Mouse (Mus musculus) kidney, embryonic 14.5 days (tissue): Measurements from ENCODE around the gene Kctd5. TPM values are rescaled to one million over a fixed set of nuclear protein-coding genes. Genes with fewer than 3 reads are reported as not detected.

ENCODE experiments used
- ATAC-seq: fragments of 200-750 bp; cut with Nextera tagmentation; 2 replicates; pipeline ENCODE4 v1.8.0; 2017; ENCODE audit warnings: moderate number of reproducible peaks, mild to moderate bottlenecking, moderate TSS enrichment, moderate library complexity; ENCODE audit not compliant: low FRiP score, low TSS enrichment
- H3K27ac ChIP-seq: fragments of 300-500 bp; sonication (generic); 2 replicates; pipeline ENCODE4 v1.5.1; 2014; ENCODE audit warnings: low read depth, mild to moderate bottlenecking, low read length, moderate library complexity, mixed read lengths
- H3K27me3 ChIP-seq: fragments of 300-500 bp; sonication (generic); 2 replicates; pipeline ENCODE4 v1.6.1; 2014; ENCODE audit warnings: mild to moderate bottlenecking, low read length; ENCODE audit not compliant: control insufficient read depth, insufficient read depth
- H3K36me3 ChIP-seq: fragments of 300-500 bp; sonication (generic); 2 replicates; pipeline ENCODE4 v1.6.1; 2014; ENCODE audit warnings: low read length, mixed read lengths; ENCODE audit not compliant: control insufficient read depth, insufficient read depth
- H3K4me1 ChIP-seq: fragments of 300-500 bp; sonication (generic); 2 replicates; pipeline ENCODE4 v1.6.1; 2014; ENCODE audit warnings: low read length, mixed read lengths; ENCODE audit not compliant: control insufficient read depth, insufficient read depth
- H3K4me2 ChIP-seq: fragments of 300-500 bp; sonication (generic); replicated peaks from 2 replicates; pipeline ENCODE4 v1.6.1; 2014; ENCODE audit warnings: low read depth, mild to moderate bottlenecking, low read length
- H3K4me3 ChIP-seq: fragments of 300-500 bp; sonication (generic); 2 replicates; pipeline ENCODE4 v1.5.1; 2014; ENCODE audit warnings: mild to moderate bottlenecking, low read length
- H3K9ac ChIP-seq: fragments of 300-500 bp; sonication (generic); 2 replicates; pipeline ENCODE4 v1.6.1; 2014; ENCODE audit warnings: low read depth, mild to moderate bottlenecking, low read length, moderate library complexity
- H3K9me3 ChIP-seq: fragments of 300-500 bp; sonication (generic); 2 replicates; pipeline ENCODE4 v1.6.1; 2016; ENCODE audit warnings: low read length; ENCODE audit not compliant: control insufficient read depth
- WGBS: fragments of 180-500 bp; shearing (Covaris S2); extraction: QIAGEN DNeasy Blood & Tissue Kit; methylation state at CpG from one replicate; pipeline ENCODE4 v1.1.7; 2014; 5-methylcytosine and 5-hydroxymethylcytosine counted together
- polyA plus RNA-seq: library from polyadenylated mRNA; unstranded; fragments of >200 nt; fragmentation: Nextera tagmentation; extraction: Ambion mirVana; gene quantifications from 2 replicates; pipeline ENCODE4 v1.2.1, GENCODE M21; 2014

The Kctd5 gene
- polyA plus RNA-seq, 1 experiment from 2014 or later, result 65.1 TPM

- ATAC-seq, result no peak
- Histone ChIP-seq H3K36me3 (no peaks in the 10 kb centered on the region), H3K4me2 (no peak overlapping the region), H3K4me3 (no peak overlapping the region), H3K27ac (no peak overlapping the region), H3K9ac (no peak overlapping the region), H3K4me1 (no peaks in the 10 kb centered on the region), H3K9me3 (no peaks in the 10 kb centered on the region), H3K27me3 (no peaks in the 10 kb centered on the region)
- WGBS, result 66% methylated on average over 5 of the region's 5 CpGs
Measured at GRCm38 (mm10) chr17:24021375-24022199, 51.7 kb downstream of the Kctd5 start.

GRCm38 (mm10) chr17:24020696-24021095, 52.6 kb downstream of the Kctd5 start:
- no peak overlapping the region for H3K9ac ChIP-seq
- no peaks in the 10 kb centered on the region for H3K9me3 ChIP-seq
- no peak overlapping the region for H3K27ac ChIP-seq
- ATAC-seq, result no peak
- no peak overlapping the region for H3K4me2 ChIP-seq
- H3K27me3 ChIP-seq, result no peaks in the 10 kb centered on the region
- H3K4me1 ChIP-seq, result no peaks in the 10 kb centered on the region
- H3K4me3 ChIP-seq, result no peak overlapping the region
- 81% methylated on average over 6 of the region's 6 CpGs for whole genome bisulfite sequencing
- H3K36me3 ChIP-seq, result no peaks in the 10 kb centered on the region

GRCm38 (mm10) chr17:24015727-24016126, 57.6 kb downstream of the Kctd5 start:
- H3K27me3 ChIP-seq, result no peaks in the 10 kb centered on the region
- H3K4me2 ChIP-seq, result no peak overlapping the region
- WGBS, result 30% methylated on average over 14 of the region's 14 CpGs
- no peak overlapping the region for H3K27ac ChIP-seq
- no peaks in the 10 kb centered on the region for H3K4me1 ChIP-seq
- H3K36me3 ChIP-seq, result no peaks in the 10 kb centered on the region
- no peak for ATAC-seq
- no peak overlapping the region for H3K9ac ChIP-seq
- H3K4me3 ChIP-seq, result no peak overlapping the region
- no peaks in the 10 kb centered on the region for H3K9me3 ChIP-seq

GRCm38 (mm10) chr17:24014433-24014965, 58.8 kb downstream of the Kctd5 start:
- H3K9me3 ChIP-seq, result no peaks in the 10 kb centered on the region
- WGBS, result 89% methylated on average over 5 of the region's 5 CpGs
- H3K4me3 ChIP-seq, result no peak overlapping the region
- no peak overlapping the region for H3K4me2 ChIP-seq
- no peak overlapping the region for H3K9ac ChIP-seq
- no peak overlapping the region for H3K27ac ChIP-seq
- ATAC-seq, result no peak
- no peaks in the 10 kb centered on the region for H3K36me3 ChIP-seq
- H3K27me3 ChIP-seq, result no peaks in the 10 kb centered on the region
- no peaks in the 10 kb centered on the region for H3K4me1 ChIP-seq

- H3K9ac ChIP-seq, result no peak overlapping the region
- no peak overlapping the region for H3K4me2 ChIP-seq
- H3K9me3 ChIP-seq, result no peaks in the 10 kb centered on the region
- no peak for ATAC-seq
- H3K36me3 ChIP-seq, result no peaks in the 10 kb centered on the region
- 73% methylated on average over 2 of the region's 2 CpGs for WGBS
- H3K27me3 ChIP-seq, result no peaks in the 10 kb centered on the region
- H3K4me3 ChIP-seq, result no peak overlapping the region
- H3K27ac ChIP-seq, result no peak overlapping the region
- H3K4me1 ChIP-seq, result no peaks in the 10 kb centered on the region
Measured at GRCm38 (mm10) chr17:24012921-24013320, 60.4 kb downstream of the Kctd5 start.

GRCm38 (mm10) chr17:24009617-24010016, 63.7 kb downstream of the Kctd5 start:
- H3K27ac ChIP-seq, result no peak overlapping the region
- WGBS, result 53% methylated on average over 5 of the region's 5 CpGs
- H3K4me2 ChIP-seq, result no peak overlapping the region
- H3K27me3 ChIP-seq, result no peaks in the 10 kb centered on the region
- H3K4me3 ChIP-seq, result no peak overlapping the region
- H3K4me1 ChIP-seq, result no peaks in the 10 kb centered on the region
- no peaks in the 10 kb centered on the region for H3K9me3 ChIP-seq
- no peak for ATAC-seq
- no peaks in the 10 kb centered on the region for H3K36me3 ChIP-seq
- H3K9ac ChIP-seq, result no peak overlapping the region

GRCm38 (mm10) chr17:24008105-24008504, 65.2 kb downstream of the Kctd5 start:
- Histone ChIP-seq H3K4me1 (no peaks in the 10 kb centered on the region), H3K9ac (no peak overlapping the region), H3K36me3 (no peaks in the 10 kb centered on the region), H3K27me3 (no peaks in the 10 kb centered on the region), H3K9me3 (no peaks in the 10 kb centered on the region), H3K4me2 (no peak overlapping the region), H3K4me3 (no peak overlapping the region), H3K27ac (no peak overlapping the region)
- ATAC-seq, result no peak
- WGBS, result 73% methylated on average over 4 of the region's 4 CpGs

- Histone ChIP-seq H3K27ac (no peak overlapping the region), H3K4me2 (no peak overlapping the region), H3K27me3 (no peaks in the 10 kb centered on the region), H3K36me3 (no peaks in the 10 kb centered on the region), H3K9ac (no peak overlapping the region), H3K4me3 (no peak overlapping the region), H3K9me3 (no peaks in the 10 kb centered on the region), H3K4me1 (no peaks in the 10 kb centered on the region)
- 74% methylated on average over 1 of the region's 1 CpGs for WGBS
- no peak for ATAC-seq
Measured at GRCm38 (mm10) chr17:24007391-24007790, 65.9 kb downstream of the Kctd5 start.

GRCm38 (mm10) chr17:24006930-24007329, 66.4 kb downstream of the Kctd5 start:
- Histone ChIP-seq H3K9me3 (no peaks in the 10 kb centered on the region), H3K36me3 (no peaks in the 10 kb centered on the region), H3K27me3 (no peaks in the 10 kb centered on the region), H3K27ac (no peak overlapping the region), H3K4me3 (no peak overlapping the region), H3K4me1 (no peaks in the 10 kb centered on the region), H3K4me2 (no peak overlapping the region), H3K9ac (no peak overlapping the region)
- no peak for ATAC-seq
- WGBS, result 46% methylated on average over 2 of the region's 2 CpGs
